Mouse (Mus musculus): ENCODE measurements around the gene Olfr1137. TPM values are rescaled to one million over a fixed set of nuclear protein-coding genes. Genes with fewer than 3 reads are reported as not detected.

Gene Olfr1137
- not detected in 2 replicates for polyA plus RNA-seq (2015; fragmentation: Nextera tagmentation; extraction: Ambion mirVana)

DNA sequence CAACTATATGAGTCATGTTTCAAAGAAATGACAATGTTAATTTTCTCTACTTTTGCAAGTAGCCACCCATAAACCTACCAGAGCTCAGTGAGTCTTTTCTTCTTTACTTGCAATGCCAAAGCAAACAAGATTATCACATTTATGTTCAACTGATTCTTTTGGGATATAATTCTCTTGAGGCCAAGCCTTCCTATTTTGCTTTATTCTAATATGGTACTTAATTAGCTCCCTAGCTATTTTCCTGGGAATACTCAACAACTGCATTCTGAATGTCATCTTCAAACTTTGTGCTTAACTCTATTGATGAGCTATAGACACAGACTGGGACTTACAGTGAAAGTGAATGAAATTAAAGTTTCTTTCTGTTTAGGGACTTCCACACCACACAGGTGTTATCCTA lies at the start of gene Olfr1137:
TSS of gene Olfr1137 (minus strand) at position 101 of the 400 bp plus-strand sequence.
- Histone ChIP-seq H3K27ac (replicated peaks) (no peak within 1 kb of the TSS), H3K27me3 (no peaks in the 10 kb centered on the region), H3K9me3 (replicated peaks) (no peaks in the 10 kb centered on the region), H3K4me3 (replicated peaks) (no peak within 1 kb of the TSS), H3K4me2 (no peak within 1 kb of the TSS), H3K9ac (no peak within 1 kb of the TSS), H3K36me3 (replicated peaks) (no peaks in the 10 kb centered on the region), H3K4me1 (replicated peaks) (no peaks in the 10 kb centered on the region)
- ATAC-seq (ENCODE audit: insufficient read depth), result no peak

DNA sequence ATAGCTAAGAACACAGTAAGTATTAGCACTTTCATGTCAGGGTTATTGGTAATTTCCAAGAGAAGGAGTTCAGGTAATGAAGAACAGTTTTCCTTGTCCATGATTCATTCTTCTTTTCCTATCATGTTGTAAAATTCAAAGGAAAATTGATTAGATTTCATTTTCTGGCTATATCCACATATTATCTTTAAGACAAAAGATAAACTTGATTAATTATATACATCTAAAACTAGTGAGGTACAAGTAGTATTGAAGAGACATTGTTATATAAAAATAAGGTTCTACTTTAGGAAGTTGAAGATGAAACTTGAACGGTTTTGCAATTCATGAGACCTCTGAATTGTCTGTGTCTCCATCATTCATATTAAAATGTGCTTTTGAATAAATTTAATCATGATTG lies 40.9 kb upstream of the Olfr1137 start, which contains the start of gene Olfr1141:
TSS of gene Olfr1141 (minus strand) at position 101 of the 400 bp plus-strand sequence.
- Histone ChIP-seq H3K4me3 (replicated peaks) (no peak within 1 kb of the TSS), H3K9ac (no peak within 1 kb of the TSS), H3K27ac (replicated peaks) (no peak within 1 kb of the TSS), H3K27me3 (no peaks in the 10 kb centered on the region), H3K9me3 (replicated peaks) (no peaks in the 10 kb centered on the region), H3K4me1 (replicated peaks) (no peaks in the 10 kb centered on the region), H3K36me3 (replicated peaks) (no peaks in the 10 kb centered on the region), H3K4me2 (no peak within 1 kb of the TSS)
- ATAC-seq (ENCODE audit: insufficient read depth), result no peak
- WGBS (ENCODE audit: insufficient replicate concordance), result 65% methylated on average over 1 of the region's 1 CpGs

GRCm38 (mm10) chr2:87743452-87743851 lies 30.5 kb upstream of the Olfr1137 start, which contains the start of gene Olfr1140:
Gene Olfr1140 (plus strand): TSS chr2:87743752.
- Histone ChIP-seq H3K9me3 (replicated peaks) (no peaks in the 10 kb centered on the region), H3K4me1 (replicated peaks) (no peaks in the 10 kb centered on the region), H3K4me3 (replicated peaks) (no peak within 1 kb of the TSS), H3K36me3 (replicated peaks) (no peaks in the 10 kb centered on the region), H3K27ac (replicated peaks) (no peak within 1 kb of the TSS), H3K4me2 (no peak within 1 kb of the TSS), H3K9ac (no peak within 1 kb of the TSS), H3K27me3 (no peaks in the 10 kb centered on the region)
- ATAC-seq (ENCODE audit: insufficient read depth), result no peak
- 60% methylated on average over 3 of the region's 3 CpGs for WGBS (ENCODE audit: insufficient replicate concordance)

DNA sequence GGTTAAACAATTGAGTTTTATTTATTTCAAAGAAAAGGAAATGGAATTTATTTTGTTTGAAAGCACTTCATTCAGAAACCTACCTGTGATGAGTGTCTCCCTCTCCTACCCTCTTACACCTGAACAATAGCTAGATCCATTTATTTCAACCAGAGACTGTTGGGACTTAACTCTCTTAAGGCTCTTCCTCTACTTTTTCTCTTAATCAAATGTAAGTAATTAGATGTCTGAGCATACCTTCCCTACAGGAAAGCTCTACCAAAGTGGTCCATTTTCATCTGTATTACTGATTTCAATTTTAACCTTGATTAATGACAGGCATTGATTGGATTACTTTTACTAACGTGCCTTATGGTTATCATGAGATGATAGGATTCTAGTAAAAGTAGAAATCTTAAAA lies 26.9 kb upstream of the Olfr1137 start, which contains the start of gene Olfr1138:
TSS of gene Olfr1138 (minus strand) at position 101 of the 400 bp plus-strand sequence.
- Histone ChIP-seq H3K4me3 (replicated peaks) (no peak within 1 kb of the TSS), H3K9me3 (replicated peaks) (no peaks in the 10 kb centered on the region), H3K4me2 (no peak within 1 kb of the TSS), H3K36me3 (replicated peaks) (no peaks in the 10 kb centered on the region), H3K27ac (replicated peaks) (no peak within 1 kb of the TSS), H3K4me1 (replicated peaks) (no peaks in the 10 kb centered on the region), H3K9ac (no peak within 1 kb of the TSS), H3K27me3 (no peaks in the 10 kb centered on the region)
- 54% methylated on average over 1 of the region's 1 CpGs for WGBS (ENCODE audit: insufficient replicate concordance)
- no peak for ATAC-seq (ENCODE audit: insufficient read depth)

- Histone ChIP-seq H3K4me1 (replicated peaks) (no peaks in the 10 kb centered on the region), H3K36me3 (replicated peaks) (no peaks in the 10 kb centered on the region), H3K27me3 (no peaks in the 10 kb centered on the region), H3K9ac (no peak within 1 kb of the TSS), H3K27ac (replicated peaks) (no peak within 1 kb of the TSS), H3K4me3 (replicated peaks) (no peak within 1 kb of the TSS), H3K9me3 (replicated peaks) (no peaks in the 10 kb centered on the region), H3K4me2 (no peak within 1 kb of the TSS)
- ATAC-seq (ENCODE audit: insufficient read depth), result no peak
These were observed 19.1 kb downstream of the Olfr1137 start, which contains the start of gene Olfr1136 for GRCm38 (mm10) chr2:87693847-87694246. Gene Olfr1136 (minus strand): TSS chr2:87693947.

DNA sequence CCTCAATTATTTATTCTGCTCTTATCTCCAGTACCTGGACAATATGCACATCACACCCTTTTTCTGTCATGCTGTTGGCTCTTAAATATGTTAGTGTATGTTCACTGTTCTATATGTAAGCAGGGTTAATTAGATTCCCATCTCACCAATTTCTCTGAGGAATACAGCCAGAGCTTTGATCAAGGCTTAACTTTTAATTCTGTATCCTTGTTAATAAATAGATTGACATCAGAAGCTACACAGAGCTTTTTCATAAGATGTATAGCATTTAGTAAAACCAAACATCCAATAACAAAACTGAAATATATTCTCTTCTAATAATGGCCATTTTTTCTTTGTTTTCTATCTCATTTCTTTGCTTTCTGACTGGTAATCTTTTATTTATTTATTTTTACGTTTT lies 39.4 kb downstream of the Olfr1137 start, which contains the start of gene Olfr1135:
TSS of gene Olfr1135 (minus strand) at position 101 of the 400 bp plus-strand sequence.
- Histone ChIP-seq H3K27ac (replicated peaks) (no peak within 1 kb of the TSS), H3K27me3 (no peaks in the 10 kb centered on the region), H3K4me3 (replicated peaks) (no peak within 1 kb of the TSS), H3K9me3 (replicated peaks) (no peaks in the 10 kb centered on the region), H3K36me3 (replicated peaks) (no peaks in the 10 kb centered on the region), H3K4me2 (no peak within 1 kb of the TSS), H3K4me1 (replicated peaks) (no peaks in the 10 kb centered on the region), H3K9ac (no peak within 1 kb of the TSS)
- ATAC-seq (ENCODE audit: insufficient read depth), result no peak
- WGBS (ENCODE audit: insufficient replicate concordance), result 16% methylated on average over 1 of the region's 1 CpGs

Other genes with a start within 250 kb of the Olfr1137 start
- gene Pramel7, start 216.1 kb downstream of the Olfr1137 start, polyA plus RNA-seq (2015; fragmentation: Nextera tagmentation; extraction: Ambion mirVana), result not detected in 2 replicates
- not detected in 2 replicates for gene Pramel6, start 206.6 kb downstream of the Olfr1137 start, polyA plus RNA-seq (2015; fragmentation: Nextera tagmentation; extraction: Ambion mirVana)
- not detected in 2 replicates for gene Olfr153, start 181.4 kb downstream of the Olfr1137 start, polyA plus RNA-seq (2015; fragmentation: Nextera tagmentation; extraction: Ambion mirVana)
- not detected in 2 replicates for gene Olfr1128, start 167.6 kb downstream of the Olfr1137 start, polyA plus RNA-seq (2015; fragmentation: Nextera tagmentation; extraction: Ambion mirVana)
- not detected in 2 replicates for gene Olfr1129, start 139.3 kb downstream of the Olfr1137 start, polyA plus RNA-seq (2015; fragmentation: Nextera tagmentation; extraction: Ambion mirVana)
- not detected in 2 replicates for gene Olfr1130, start 107.0 kb downstream of the Olfr1137 start, polyA plus RNA-seq (2015; fragmentation: Nextera tagmentation; extraction: Ambion mirVana)
- not detected in 2 replicates for gene Olfr1131, start 86.1 kb downstream of the Olfr1137 start, polyA plus RNA-seq (2015; fragmentation: Nextera tagmentation; extraction: Ambion mirVana)
- gene Olfr1132, start 75.6 kb downstream of the Olfr1137 start, polyA plus RNA-seq (2015; fragmentation: Nextera tagmentation; extraction: Ambion mirVana), result not detected in 2 replicates
- gene Olfr1133, start 65.8 kb downstream of the Olfr1137 start, polyA plus RNA-seq (2015; fragmentation: Nextera tagmentation; extraction: Ambion mirVana), result not detected in 2 replicates
- gene Olfr1134, start 54.7 kb downstream of the Olfr1137 start, polyA plus RNA-seq (2015; fragmentation: Nextera tagmentation; extraction: Ambion mirVana), result not detected in 2 replicates
- not detected in 2 replicates for gene Olfr1135, start 39.5 kb downstream of the Olfr1137 start, polyA plus RNA-seq (2015; fragmentation: Nextera tagmentation; extraction: Ambion mirVana)
- gene Olfr1136, start 19.2 kb downstream of the Olfr1137 start, polyA plus RNA-seq (2015; fragmentation: Nextera tagmentation; extraction: Ambion mirVana), result not detected in 2 replicates
- gene Olfr1138, start 26.8 kb upstream of the Olfr1137 start, polyA plus RNA-seq (2015; fragmentation: Nextera tagmentation; extraction: Ambion mirVana), result not detected in 2 replicates
- gene Olfr1140, start 30.6 kb upstream of the Olfr1137 start, polyA plus RNA-seq (2015; fragmentation: Nextera tagmentation; extraction: Ambion mirVana), result not detected in 2 replicates
- not detected in 2 replicates for gene Olfr1141, start 40.8 kb upstream of the Olfr1137 start, polyA plus RNA-seq (2015; fragmentation: Nextera tagmentation; extraction: Ambion mirVana)
- not detected in 2 replicates for gene Olfr152, start 66.3 kb upstream of the Olfr1137 start, polyA plus RNA-seq (2015; fragmentation: Nextera tagmentation; extraction: Ambion mirVana)
- gene Olfr1143, start 87.4 kb upstream of the Olfr1137 start, polyA plus RNA-seq (2015; fragmentation: Nextera tagmentation; extraction: Ambion mirVana), result not detected in 2 replicates
- gene Olfr1145, start 96.6 kb upstream of the Olfr1137 start, polyA plus RNA-seq (2015; fragmentation: Nextera tagmentation; extraction: Ambion mirVana), result not detected in 2 replicates
- gene Olfr1148, start 117.4 kb upstream of the Olfr1137 start, polyA plus RNA-seq (2015; fragmentation: Nextera tagmentation; extraction: Ambion mirVana), result not detected in 2 replicates
- not detected in 2 replicates for gene Olfr1150-ps1, start 130.8 kb upstream of the Olfr1137 start, polyA plus RNA-seq (2015; fragmentation: Nextera tagmentation; extraction: Ambion mirVana)
- not detected in 2 replicates for gene Olfr1151, start 142.7 kb upstream of the Olfr1137 start, polyA plus RNA-seq (2015; fragmentation: Nextera tagmentation; extraction: Ambion mirVana)
- not detected in 2 replicates for gene Olfr1152, start 153.3 kb upstream of the Olfr1137 start, polyA plus RNA-seq (2015; fragmentation: Nextera tagmentation; extraction: Ambion mirVana)
- not detected in 2 replicates for gene Olfr1153, start 181.8 kb upstream of the Olfr1137 start, polyA plus RNA-seq (2015; fragmentation: Nextera tagmentation; extraction: Ambion mirVana)
- not detected in 2 replicates for gene Olfr1154, start 192.0 kb upstream of the Olfr1137 start, polyA plus RNA-seq (2015; fragmentation: Nextera tagmentation; extraction: Ambion mirVana)
- gene Olfr1155, start 232.0 kb upstream of the Olfr1137 start, polyA plus RNA-seq (2015; fragmentation: Nextera tagmentation; extraction: Ambion mirVana), result not detected in 2 replicates
- not detected in 2 replicates for gene Olfr1156, start 239.9 kb upstream of the Olfr1137 start, polyA plus RNA-seq (2015; fragmentation: Nextera tagmentation; extraction: Ambion mirVana)

Data from liver, embryonic 15.5 days (tissue).